Mouse (Mus musculus): ENCODE results near the gene Stpg4. TPM values are rescaled to one million over a fixed set of nuclear protein-coding genes. Genes with fewer than 3 reads are reported as not detected.

Gene Stpg4
- polyA plus RNA-seq, 1 experiment = not detected

DNA sequence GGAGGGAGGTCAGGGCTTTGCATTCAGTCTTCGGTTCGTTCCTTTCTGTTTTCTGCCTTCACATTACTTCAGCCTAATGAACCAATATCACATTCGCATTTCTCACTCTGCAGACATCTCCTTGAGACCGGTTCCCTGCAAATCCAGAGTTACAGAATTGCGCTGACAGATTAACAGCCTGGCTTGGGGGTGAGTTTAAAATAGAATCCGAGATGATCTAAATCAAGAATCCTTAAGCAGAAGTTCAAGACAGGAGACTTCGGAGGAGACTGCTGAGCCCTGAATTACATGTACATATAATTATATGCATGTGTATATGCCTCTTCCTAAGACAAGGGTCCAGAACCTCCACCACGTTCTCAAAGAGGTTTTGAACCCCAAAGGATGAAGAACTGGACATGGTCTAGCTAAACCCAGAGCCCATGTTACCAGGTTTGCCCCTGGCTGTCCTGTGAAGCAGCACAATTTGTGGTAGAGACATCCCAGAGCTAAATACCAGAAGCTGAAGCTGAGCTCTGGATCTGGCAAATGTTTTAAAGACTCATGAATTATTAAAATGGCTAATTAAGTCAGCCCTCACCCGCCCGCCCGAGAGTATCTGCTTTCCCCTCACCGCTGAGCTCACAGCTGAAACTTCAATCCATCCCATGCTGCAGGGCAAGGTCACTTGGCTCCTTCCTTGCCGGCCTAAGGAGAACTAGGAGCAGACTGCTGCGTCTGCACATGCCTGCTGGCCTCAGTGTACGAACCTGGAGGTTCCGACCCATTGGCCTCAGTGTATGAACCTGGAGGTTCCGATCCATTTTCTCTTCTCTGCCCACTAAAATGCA is 33.3 kb upstream of the Stpg4 start:
- TF ChIP-seq CTCF (IDR thresholded peaks at IDR 0.05; ENCODE audit: borderline replicate concordance, extremely low read depth, insufficient read depth, insufficient read length) = no peak
- no peak for TF ChIP-seq POLR2A (IDR thresholded peaks at IDR 0.05; ENCODE audit: borderline replicate concordance, extremely low read depth, insufficient read depth, insufficient read length, poor library complexity, severe bottlenecking)
- peak; percentile 85 for DNase-seq (ENCODE audit: low read depth)

DNA sequence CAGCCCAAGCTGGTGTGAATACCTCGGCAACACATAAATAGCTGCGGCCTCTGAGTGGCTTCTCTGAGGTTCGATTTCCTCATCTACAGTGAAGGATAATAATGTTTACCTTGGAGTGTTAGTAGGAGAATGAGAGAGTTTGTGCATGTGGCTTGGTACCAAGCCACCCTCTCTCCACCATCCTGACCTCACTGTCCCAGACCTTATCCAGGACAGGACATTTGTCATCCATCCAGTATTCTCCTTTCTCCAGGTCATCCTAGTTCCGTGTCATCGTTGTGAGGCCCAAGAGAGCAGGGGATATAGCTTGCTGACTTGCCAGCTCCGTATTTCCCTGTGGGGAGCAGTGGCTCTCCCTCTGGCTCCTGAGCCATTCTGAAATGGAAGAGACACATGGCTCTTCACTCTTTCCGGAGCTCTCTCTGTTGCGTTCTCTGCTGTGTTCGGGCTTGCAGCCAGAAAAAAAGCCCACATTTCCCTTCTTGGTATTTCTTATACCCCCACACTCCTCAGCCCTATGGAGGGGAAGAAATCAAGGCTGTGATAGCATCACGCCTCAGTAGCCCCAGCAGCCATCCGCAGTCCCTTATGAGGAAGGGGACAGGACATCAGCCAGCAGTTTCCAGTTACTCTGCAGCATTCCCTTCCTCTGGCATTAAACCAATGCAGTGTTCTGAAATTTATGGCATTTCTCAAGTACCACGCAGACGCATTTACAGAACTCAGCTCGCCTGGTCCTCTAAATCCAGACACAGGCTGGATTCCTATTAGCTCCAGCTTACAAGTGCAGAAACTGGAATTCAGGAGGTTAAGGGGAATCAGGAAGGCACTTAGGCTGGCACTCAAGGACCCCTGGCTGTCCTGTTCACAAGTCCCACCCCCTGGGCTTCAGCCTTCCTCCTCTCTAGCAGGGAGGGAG is 32.5 kb upstream of the Stpg4 start:
- TF ChIP-seq CTCF (IDR thresholded peaks at IDR 0.05; ENCODE audit: borderline replicate concordance, extremely low read depth, insufficient read depth, insufficient read length) = no peak
- TF ChIP-seq POLR2A (IDR thresholded peaks at IDR 0.05; ENCODE audit: borderline replicate concordance, extremely low read depth, insufficient read depth, insufficient read length, poor library complexity, severe bottlenecking) = no peak
- DNase-seq (ENCODE audit: low read depth) = peak; percentile 61

DNA sequence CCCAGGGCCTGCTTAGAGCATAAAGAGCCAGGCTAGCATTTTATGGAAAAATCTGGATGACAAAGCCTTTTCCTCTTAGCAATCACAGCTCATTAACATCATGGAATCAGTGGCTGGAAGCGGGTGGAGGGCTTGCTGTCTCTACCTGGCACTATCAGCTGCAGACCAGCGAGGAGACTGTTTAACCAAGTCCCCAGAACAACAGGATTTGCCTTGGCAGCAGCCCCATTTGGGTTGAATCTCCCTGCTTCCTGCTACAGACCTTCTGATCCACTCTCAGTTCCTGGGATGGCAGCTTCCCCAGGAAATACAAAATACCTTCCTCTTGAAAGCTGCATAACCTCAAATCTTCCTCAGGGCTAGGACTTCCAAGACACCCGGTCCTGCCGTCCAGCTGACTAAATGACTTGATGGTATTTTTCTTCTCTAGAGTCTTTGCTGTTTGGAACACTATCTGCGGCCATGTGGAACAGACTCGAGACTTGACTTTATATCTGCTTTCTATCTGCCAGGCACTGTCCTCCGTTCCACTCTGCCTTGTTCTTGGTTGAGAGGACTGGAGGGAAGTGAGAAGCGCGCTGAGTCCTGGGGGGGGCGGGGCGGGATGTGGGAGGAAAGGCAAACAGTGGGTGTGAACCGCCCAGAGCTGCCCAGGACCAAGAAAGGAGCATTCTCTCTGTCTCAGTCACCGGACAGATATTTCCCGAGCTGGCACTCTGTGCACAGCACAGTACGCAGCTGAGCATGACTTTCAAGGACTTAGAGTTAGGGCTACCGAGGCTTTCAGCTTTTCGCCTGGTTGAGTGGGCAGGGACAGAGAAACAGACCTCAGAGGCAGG is 31.6 kb upstream of the Stpg4 start:
- DNase-seq (ENCODE audit: low read depth) = peak; percentile 47
- TF ChIP-seq CTCF (IDR thresholded peaks at IDR 0.05; ENCODE audit: borderline replicate concordance, extremely low read depth, insufficient read depth, insufficient read length) (no peak), POLR2A (IDR thresholded peaks at IDR 0.05; ENCODE audit: borderline replicate concordance, extremely low read depth, insufficient read depth, insufficient read length, poor library complexity, severe bottlenecking) (no peak)

GRCm38 (mm10) chr17:87457961-87458360 is 30.4 kb upstream of the Stpg4 start:
- DNase-seq (ENCODE audit: low read depth) = no peak
- no peak for TF ChIP-seq POLR2A (IDR thresholded peaks at IDR 0.05; ENCODE audit: borderline replicate concordance, extremely low read depth, insufficient read depth, insufficient read length, poor library complexity, severe bottlenecking)
- no peak for TF ChIP-seq CTCF (IDR thresholded peaks at IDR 0.05; ENCODE audit: borderline replicate concordance, extremely low read depth, insufficient read depth, insufficient read length)

GRCm38 (mm10) chr17:87454121-87454520 is 26.6 kb upstream of the Stpg4 start:
- DNase-seq (ENCODE audit: low read depth) = no peak
- no peak for TF ChIP-seq CTCF (IDR thresholded peaks at IDR 0.05; ENCODE audit: borderline replicate concordance, extremely low read depth, insufficient read depth, insufficient read length)
- no peak for TF ChIP-seq POLR2A (IDR thresholded peaks at IDR 0.05; ENCODE audit: borderline replicate concordance, extremely low read depth, insufficient read depth, insufficient read length, poor library complexity, severe bottlenecking)

DNA sequence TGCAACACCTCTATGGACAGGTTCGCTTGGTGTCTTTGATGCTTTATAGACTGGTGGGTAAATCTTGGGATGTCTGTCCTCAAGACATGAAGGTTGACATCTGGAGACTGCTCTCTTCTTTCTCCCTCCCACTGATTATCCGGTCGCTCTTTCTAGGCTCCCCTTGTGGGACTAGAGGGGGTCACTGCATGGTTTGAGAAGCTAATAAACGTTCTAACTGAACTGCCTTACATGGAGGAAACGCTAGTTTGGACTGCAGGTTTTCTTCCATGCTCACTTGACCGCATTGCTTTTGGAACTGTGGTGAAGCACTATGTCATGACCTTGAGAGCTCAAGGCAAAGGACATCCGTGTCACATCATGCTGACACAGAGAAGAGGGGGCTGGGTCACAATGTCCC is 25.8 kb upstream of the Stpg4 start:
- TF ChIP-seq CTCF (IDR thresholded peaks at IDR 0.05; ENCODE audit: borderline replicate concordance, extremely low read depth, insufficient read depth, insufficient read length) (no peak), POLR2A (IDR thresholded peaks at IDR 0.05; ENCODE audit: borderline replicate concordance, extremely low read depth, insufficient read depth, insufficient read length, poor library complexity, severe bottlenecking) (no peak)
- no peak for DNase-seq (ENCODE audit: low read depth)

GRCm38 (mm10) chr17:87448881-87449280 is 21.3 kb upstream of the Stpg4 start:
- TF ChIP-seq CTCF (IDR thresholded peaks at IDR 0.05; ENCODE audit: borderline replicate concordance, extremely low read depth, insufficient read depth, insufficient read length) (no peak), POLR2A (IDR thresholded peaks at IDR 0.05; ENCODE audit: borderline replicate concordance, extremely low read depth, insufficient read depth, insufficient read length, poor library complexity, severe bottlenecking) (no peak)
- DNase-seq (ENCODE audit: low read depth) = no peak

GRCm38 (mm10) chr17:87448339-87448738 is 20.8 kb upstream of the Stpg4 start:
- no peak for DNase-seq (ENCODE audit: low read depth)
- TF ChIP-seq POLR2A (IDR thresholded peaks at IDR 0.05; ENCODE audit: borderline replicate concordance, extremely low read depth, insufficient read depth, insufficient read length, poor library complexity, severe bottlenecking) (no peak), CTCF (IDR thresholded peaks at IDR 0.05; ENCODE audit: borderline replicate concordance, extremely low read depth, insufficient read depth, insufficient read length) (no peak)

GRCm38 (mm10) chr17:87447612-87448200 is 20.2 kb upstream of the Stpg4 start:
- DNase-seq (ENCODE audit: low read depth) = no peak
- TF ChIP-seq CTCF (IDR thresholded peaks at IDR 0.05; ENCODE audit: borderline replicate concordance, extremely low read depth, insufficient read depth, insufficient read length) = no peak
- no peak for TF ChIP-seq POLR2A (IDR thresholded peaks at IDR 0.05; ENCODE audit: borderline replicate concordance, extremely low read depth, insufficient read depth, insufficient read length, poor library complexity, severe bottlenecking)

GRCm38 (mm10) chr17:87446767-87447611 is 19.4 kb upstream of the Stpg4 start, which contains the start of gene Calm2:
Gene Calm2 (minus strand): TSS chr17:87446935.
- TF ChIP-seq POLR2A (IDR thresholded peaks at IDR 0.05; ENCODE audit: borderline replicate concordance, extremely low read depth, insufficient read depth, insufficient read length, poor library complexity, severe bottlenecking) (peak; percentile 99), CTCF (IDR thresholded peaks at IDR 0.05; ENCODE audit: borderline replicate concordance, extremely low read depth, insufficient read depth, insufficient read length) (no peak)
- peak; percentile 99 for DNase-seq (ENCODE audit: low read depth)
